Mouse (Mus musculus) E14TG2a.4 (cell line): ENCODE results near the gene Xrra1.

Experiments used
- CTCF ChIP-seq: conservative IDR thresholded peaks from 2 replicates; pipeline ENCODE4 v1.5.1; 2014; ENCODE audit warnings: low read length
- POU5F1 ChIP-seq: IDR thresholded peaks from 2 replicates; pipeline ENCODE4 v1.6.1; 2014; ENCODE audit warnings: low read length, borderline replicate concordance

DNA sequence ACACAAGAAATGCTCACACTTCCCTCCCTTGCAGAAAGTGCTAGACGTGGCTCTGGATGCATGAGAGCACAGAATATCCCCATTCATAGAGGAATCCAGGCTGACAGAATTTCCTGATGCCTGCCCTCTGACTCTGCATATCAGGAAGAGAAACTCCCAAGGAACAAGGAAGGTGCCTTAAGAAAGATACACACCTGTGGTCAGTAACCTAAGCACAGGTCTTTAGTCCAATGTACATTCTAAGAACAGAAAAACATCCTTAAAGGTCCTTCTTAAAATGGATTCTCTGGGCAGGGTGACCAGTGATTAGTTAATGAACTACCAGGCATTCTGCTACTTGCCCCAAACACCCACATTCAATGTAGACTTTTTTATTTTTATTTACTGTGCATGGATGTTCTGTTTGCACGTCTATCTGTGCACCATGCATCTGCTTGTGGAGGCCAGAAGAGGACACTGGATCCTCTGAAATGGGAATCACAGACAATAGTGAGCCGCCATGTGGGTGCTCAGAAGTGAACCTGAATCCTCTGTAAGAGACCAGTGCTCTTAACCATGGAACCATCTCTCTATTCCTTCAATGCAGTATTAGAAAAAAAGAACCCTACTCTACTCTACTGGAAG is 104.4 kb downstream of the Xrra1 start:
- TF ChIP-seq CTCF: no peak
- TF ChIP-seq POU5F1: no peak
